Mouse (Mus musculus) heart, postnatal 0 days (tissue): ENCODE data around the gene Syne2.

Source experiments
- CTCF ChIP-seq: IDR thresholded peaks from 2 replicates; pipeline ENCODE4 v1.5.1; 2016; ENCODE audit warnings: antibody characterized with exemption, control low read depth, low read depth
- EP300 ChIP-seq: IDR thresholded peaks from 2 replicates; pipeline ENCODE4 v1.6.1; 2016; ENCODE audit warnings: antibody characterized with exemption, low read depth

GRCm38 (mm10) chr12:76116577-76116976 is 298.6 kb downstream of the Syne2 start:
- TF ChIP-seq CTCF (no peak), EP300 (no peak)
